Mouse (Mus musculus) spleen, postnatal 10 days (tissue): ENCODE results near the gene Atad5.
A peak's percentile ranks its signal among the peaks of the same experiment; 100 is the strongest.
"Not testable (repeated sequence)": the region's sequence is repeated elsewhere in the genome, so short reads cannot be mapped to it uniquely, and the experiment has no call there.

Source experiments
- DNase-seq, 2 experiments: peaks; one replicate each; pipeline ENCODE4 v3.0.0; 2021 to 2022; ENCODE audit warnings: low spot score in 2 of 2

Gene Atad5

GRCm38 (mm10) chr11:80148974-80149373 is 59.8 kb downstream of the Atad5 start:
- DNase-seq, result not testable (repeated sequence)

- DNase-seq, result no peak
Observed at GRCm38 (mm10) chr11:80149412-80150023, 60.3 kb downstream of the Atad5 start.

GRCm38 (mm10) chr11:80150566-80150965 is 61.4 kb downstream of the Atad5 start:
- no peak for DNase-seq

GRCm38 (mm10) chr11:80151541-80151940 is 62.3 kb downstream of the Atad5 start:
- no peak for DNase-seq

- no peak for DNase-seq
Observed at GRCm38 (mm10) chr11:80152376-80152775, 63.2 kb downstream of the Atad5 start.

- peak; percentile 83 to 91 for DNase-seq
Observed at GRCm38 (mm10) chr11:80153857-80154495, 64.8 kb downstream of the Atad5 start, which contains the start of gene Adap2. Adap2 (plus strand) TSS chr11:80154105.

- no peak for DNase-seq
Observed at GRCm38 (mm10) chr11:80154501-80154900, 65.3 kb downstream of the Atad5 start.

GRCm38 (mm10) chr11:80155541-80155940 is 66.3 kb downstream of the Atad5 start:
- DNase-seq, result no peak

- no peak for DNase-seq
Observed at GRCm38 (mm10) chr11:80155961-80156360, 66.8 kb downstream of the Atad5 start.

GRCm38 (mm10) chr11:80156841-80157240 is 67.6 kb downstream of the Atad5 start:
- DNase-seq, result no peak

- no peak for DNase-seq
Observed at GRCm38 (mm10) chr11:80159018-80159417, 69.8 kb downstream of the Atad5 start.

- DNase-seq, result no peak
Observed at GRCm38 (mm10) chr11:80161041-80161440, 71.8 kb downstream of the Atad5 start.

GRCm38 (mm10) chr11:80163362-80164116 is 74.3 kb downstream of the Atad5 start:
- DNase-seq, result no peak

GRCm38 (mm10) chr11:80164224-80164623 is 75.0 kb downstream of the Atad5 start:
- no peak for DNase-seq

- DNase-seq, result no peak
Observed at GRCm38 (mm10) chr11:80168121-80168520, 78.9 kb downstream of the Atad5 start.

- DNase-seq, result peak in 1 of 2 experiments; percentile 19
Observed at GRCm38 (mm10) chr11:80168611-80169249, 79.5 kb downstream of the Atad5 start.

GRCm38 (mm10) chr11:80169629-80170028 is 80.4 kb downstream of the Atad5 start:
- DNase-seq, result no peak

- DNase-seq, result no peak
Observed at GRCm38 (mm10) chr11:80170351-80170750, 81.2 kb downstream of the Atad5 start.

- DNase-seq, result no peak
Observed at GRCm38 (mm10) chr11:80171884-80172283, 82.7 kb downstream of the Atad5 start.

- DNase-seq, result no peak
Observed at GRCm38 (mm10) chr11:80173963-80174670, 84.9 kb downstream of the Atad5 start.
